Mouse (Mus musculus) kidney, adult 2 months (tissue): ENCODE results near the gene Pwwp2a.

ENCODE experiments used
- CTCF ChIP-seq: fragments of 200-500 bp; conservative IDR thresholded peaks from 2 replicates; pipeline ENCODE4 v1.5.1; 2011; ENCODE audit warnings: low read depth, mild to moderate bottlenecking, control low read depth, low read length, moderate library complexity, mixed read lengths; ENCODE audit not compliant: insufficient read depth, insufficient read length
- POLR2A ChIP-seq: fragments of 200-500 bp; IDR thresholded peaks from one replicate; pipeline ENCODE4 v1.6.1; 2011; ENCODE audit warnings: low read depth, low read length, control low read depth

DNA sequence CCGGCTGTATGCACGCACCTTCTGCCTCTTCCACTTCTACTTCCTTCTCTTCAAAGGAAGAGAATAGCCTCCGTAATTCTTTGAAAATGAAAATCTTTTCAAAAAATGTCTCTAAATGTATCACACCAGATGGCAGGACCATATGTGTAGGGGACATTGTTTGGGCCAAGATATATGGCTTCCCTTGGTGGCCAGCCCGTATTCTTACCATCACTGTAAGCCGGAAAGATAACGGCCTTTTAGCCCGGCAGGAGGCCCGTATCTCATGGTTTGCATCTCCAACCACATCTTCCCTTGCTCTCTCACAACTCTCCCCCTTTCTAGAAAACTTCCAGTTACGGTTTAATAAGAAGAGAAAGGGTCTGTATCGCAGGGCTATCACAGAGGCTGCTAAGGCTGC lies 24.0 kb downstream of the Pwwp2a start:
- TF ChIP-seq POLR2A (no peak), CTCF (no peak)
